Mouse (Mus musculus) kidney, embryonic 16.5 days (tissue): Measurements from ENCODE around the gene Pcca. TPM values are rescaled to one million over a fixed set of nuclear protein-coding genes. Genes with fewer than 3 reads are reported as not detected.
"Not testable (repeated sequence)": the region's sequence is repeated elsewhere in the genome, so short reads cannot be mapped to it uniquely, and the experiment has no call there.

Experiments
- ATAC-seq: fragments of 200-750 bp; cut with Nextera tagmentation; 2 replicates; pipeline ENCODE4 v1.8.0; 2017; ENCODE audit warnings: moderate TSS enrichment; ENCODE audit not compliant: low FRiP score, low TSS enrichment
- H3K27ac ChIP-seq: fragments of 300-500 bp; sonication (generic); 2 replicates; pipeline ENCODE4 v1.5.1; 2014; ENCODE audit warnings: low read length
- H3K27me3 ChIP-seq: fragments of 300-500 bp; sonication (generic); 2 replicates; pipeline ENCODE4 v1.6.1; 2014; ENCODE audit warnings: low read length, control low read depth, mixed read lengths; ENCODE audit not compliant: insufficient read depth
- H3K36me3 ChIP-seq: fragments of 300-500 bp; sonication (generic); 2 replicates; pipeline ENCODE4 v1.6.1; 2014; ENCODE audit warnings: low read length, control low read depth, mixed read lengths; ENCODE audit not compliant: insufficient read depth
- H3K4me1 ChIP-seq: fragments of 300-500 bp; sonication (generic); 2 replicates; pipeline ENCODE4 v1.6.1; 2014; ENCODE audit warnings: low read length, control low read depth, mixed read lengths; ENCODE audit not compliant: insufficient read depth
- H3K4me2 ChIP-seq: fragments of 300-500 bp; sonication (generic); replicated peaks from 2 replicates; pipeline ENCODE4 v1.6.1; 2014; ENCODE audit warnings: low read depth, low read length
- H3K4me3 ChIP-seq: fragments of 300-500 bp; sonication (generic); 2 replicates; pipeline ENCODE4 v1.5.1; 2014; ENCODE audit warnings: mild to moderate bottlenecking, low read length
- H3K9ac ChIP-seq: fragments of 300-500 bp; sonication (generic); replicated peaks from 2 replicates; pipeline ENCODE4 v1.6.1; 2014; ENCODE audit warnings: low read length
- H3K9me3 ChIP-seq: fragments of 300-500 bp; sonication (generic); 2 replicates; pipeline ENCODE4 v1.6.1; 2016; ENCODE audit warnings: low read length, control low read depth
- WGBS: fragments of 180-500 bp; shearing (Covaris S2); extraction: QIAGEN DNeasy Blood & Tissue Kit; methylation state at CpG from one replicate; pipeline ENCODE4 v1.1.7; 2014; 5-methylcytosine and 5-hydroxymethylcytosine counted together
- polyA plus RNA-seq: library from polyadenylated mRNA; unstranded; fragments of >200 nt; fragmentation: Nextera tagmentation; extraction: Ambion mirVana; gene quantifications from 2 replicates; pipeline ENCODE4 v1.2.1, GENCODE M21; 2015

Gene Pcca
- polyA plus RNA-seq, 1 experiment from 2014 or later, result 30.7 TPM

DNA sequence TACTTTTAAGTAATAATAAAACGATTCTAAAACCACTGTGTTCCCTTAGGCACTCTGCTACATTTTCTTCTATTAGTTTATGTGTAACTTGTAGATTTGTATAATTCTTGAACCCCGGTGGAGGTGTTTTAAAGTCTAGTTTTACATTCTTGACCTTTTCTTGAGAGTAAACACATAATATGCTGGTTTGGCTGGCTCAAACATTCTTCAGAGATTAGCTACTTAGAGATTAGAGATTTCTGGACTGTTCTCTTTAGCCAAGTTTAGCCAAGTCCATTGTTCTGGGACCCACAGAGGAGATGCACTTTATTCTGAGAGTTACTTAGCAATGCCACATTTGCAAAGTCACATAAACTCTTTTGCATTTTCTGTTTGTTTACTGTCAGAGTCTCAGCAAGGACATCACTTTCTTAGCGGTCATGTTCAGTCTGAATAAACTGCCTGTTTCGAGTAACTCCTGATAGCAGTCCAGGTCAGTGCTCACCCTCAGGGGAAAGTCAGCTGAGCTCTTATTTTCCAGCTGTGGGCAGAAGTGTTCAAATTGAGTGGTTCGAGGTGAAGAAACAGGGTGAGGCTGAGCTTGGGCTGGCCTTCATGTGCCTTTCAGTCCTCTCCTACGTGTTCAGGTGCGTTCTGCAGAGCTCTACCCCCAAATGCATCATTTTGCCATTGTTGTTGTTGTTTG lies 18.8 kb downstream of the Pcca start:
- H3K4me3 ChIP-seq, result no peak overlapping the region
- H3K4me1 ChIP-seq, result no peaks in the 10 kb centered on the region
- 70% methylated on average over 7 of the region's 7 CpGs for WGBS
- H3K36me3 ChIP-seq, result no peaks in the 10 kb centered on the region
- no peaks in the 10 kb centered on the region for H3K27me3 ChIP-seq
- peaks cover 3% of the 10 kb centered on the region; the same call in 1 of the 2 replicates for H3K9me3 ChIP-seq
- no peak for ATAC-seq
- peak overlapping the region; percentile 46; the same call in 1 of the 2 replicates for H3K27ac ChIP-seq
- H3K9ac ChIP-seq, result no peak overlapping the region
- H3K4me2 ChIP-seq, result no peak overlapping the region

DNA sequence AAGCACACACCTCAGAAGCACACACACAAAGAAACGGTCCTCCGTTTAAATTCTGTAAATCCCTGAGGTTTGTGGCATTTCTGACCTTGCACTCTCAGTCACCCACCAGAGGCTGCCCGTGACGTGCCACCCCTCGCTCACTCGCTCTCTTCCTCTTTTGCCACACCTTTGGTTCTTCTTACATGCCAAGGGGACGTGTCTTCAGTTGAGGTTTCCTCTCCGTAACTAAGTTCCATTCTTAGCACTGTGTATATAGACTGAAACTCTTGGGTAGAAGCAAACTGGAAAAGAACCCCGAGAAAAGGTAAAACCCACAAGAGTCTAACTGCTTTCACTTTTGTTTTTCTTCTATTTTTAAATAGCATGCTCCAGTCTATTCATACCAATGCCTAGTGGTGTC lies 23.2 kb downstream of the Pcca start:
- H3K27me3 ChIP-seq, result no peaks in the 10 kb centered on the region
- H3K36me3 ChIP-seq, result no peaks in the 10 kb centered on the region
- H3K4me3 ChIP-seq, result no peak overlapping the region
- H3K4me2 ChIP-seq, result no peak overlapping the region
- H3K9ac ChIP-seq, result no peak overlapping the region
- ATAC-seq, result no peak
- no peak overlapping the region for H3K27ac ChIP-seq
- no peaks in the 10 kb centered on the region for H3K9me3 ChIP-seq
- WGBS, result 87% methylated on average over 9 of the region's 9 CpGs
- H3K4me1 ChIP-seq, result no peaks in the 10 kb centered on the region

DNA sequence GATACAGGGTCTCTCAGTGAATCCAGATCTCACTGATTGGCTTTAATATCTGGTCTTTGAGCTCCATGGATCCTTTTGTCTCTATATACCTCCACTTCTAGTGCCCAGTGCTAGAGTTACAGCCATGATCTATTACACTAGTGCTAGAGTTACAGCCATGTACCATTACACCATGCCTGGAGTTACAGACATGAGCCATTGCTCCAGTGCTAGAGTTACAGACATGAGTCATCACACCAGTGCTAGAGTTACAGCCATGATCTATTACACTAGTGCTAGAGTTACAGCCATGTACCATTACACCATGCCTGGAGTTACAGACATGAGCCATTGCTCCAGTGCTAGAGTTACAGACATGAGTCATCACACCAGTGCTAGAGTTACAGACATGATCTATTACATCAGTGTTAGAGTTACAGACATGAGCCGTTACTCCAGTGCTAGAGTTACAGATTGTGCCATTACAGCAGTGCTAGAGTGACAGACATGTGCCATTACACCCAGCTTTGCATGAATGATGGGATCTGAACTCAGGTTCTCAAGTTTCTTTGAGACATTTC lies 26.8 kb downstream of the Pcca start:
- H3K27me3 ChIP-seq, H3K4me1 ChIP-seq, H3K4me3 ChIP-seq, H3K27ac ChIP-seq, H3K36me3 ChIP-seq, H3K9me3 ChIP-seq, H3K4me2 ChIP-seq, H3K9ac ChIP-seq: not testable (repeated sequence)
- WGBS, result 41% methylated on average over 1 of the region's 1 CpGs
- ATAC-seq, result peak; percentile 78

DNA sequence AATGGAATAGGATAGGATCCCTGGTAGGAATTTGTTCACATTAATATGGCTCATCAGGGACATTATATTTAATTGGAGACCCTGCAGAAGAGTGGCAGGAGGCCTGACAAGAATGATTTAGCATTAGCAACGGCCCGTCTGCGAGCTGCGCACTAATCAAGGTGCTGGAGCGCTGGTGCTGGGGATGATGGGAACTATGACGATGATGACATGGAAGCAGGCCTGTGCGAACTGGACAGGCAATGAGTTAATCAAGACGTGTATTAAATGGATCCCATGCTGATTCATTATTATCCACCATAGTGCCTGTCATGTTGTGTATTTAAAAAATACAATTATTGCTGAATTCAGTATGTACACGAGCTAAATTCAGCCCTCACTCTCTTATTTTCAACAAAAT lies 36.7 kb downstream of the Pcca start:
- H3K27me3 ChIP-seq, result no peaks in the 10 kb centered on the region
- H3K4me1 ChIP-seq, result no peaks in the 10 kb centered on the region
- no peaks in the 10 kb centered on the region for H3K9me3 ChIP-seq
- no peak overlapping the region for H3K27ac ChIP-seq
- ATAC-seq, result no peak
- no peak overlapping the region for H3K4me3 ChIP-seq
- H3K36me3 ChIP-seq, result no peaks in the 10 kb centered on the region
- WGBS, result 90% methylated on average over 9 of the region's 9 CpGs
- H3K4me2 ChIP-seq, result no peak overlapping the region
- no peak overlapping the region for H3K9ac ChIP-seq

DNA sequence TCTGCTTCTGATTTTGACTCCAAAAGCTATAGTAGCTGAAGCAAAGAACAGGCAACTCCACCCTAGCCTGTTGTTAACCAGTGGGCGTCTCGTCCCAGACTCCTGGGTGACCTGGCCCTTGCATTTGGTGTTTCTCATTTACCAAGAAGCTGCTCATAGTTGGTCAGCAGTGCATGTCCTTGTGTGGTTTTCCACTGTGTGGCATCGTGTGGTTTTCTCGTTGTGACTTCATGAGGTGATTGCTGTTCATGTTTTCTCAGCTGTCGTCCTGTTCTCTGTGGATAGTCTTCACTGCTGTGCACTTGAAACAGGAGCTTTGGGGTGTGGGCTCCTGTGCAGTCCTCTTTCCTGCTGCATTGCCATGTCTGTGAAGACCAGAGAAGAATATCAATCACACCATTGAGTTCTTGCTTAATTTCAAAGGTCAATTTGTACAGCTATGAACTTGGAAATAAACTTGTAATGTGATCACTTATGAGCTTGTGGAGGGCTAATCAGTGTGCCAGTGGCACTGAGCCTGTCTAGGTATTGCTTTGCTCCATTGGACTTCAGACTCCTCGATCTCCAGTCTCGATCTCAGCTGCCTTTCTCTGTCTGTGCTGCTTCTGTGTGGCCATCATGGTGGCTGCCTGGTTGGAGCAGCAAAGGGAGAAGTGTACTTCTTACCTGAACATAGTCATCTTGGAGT lies 40.1 kb downstream of the Pcca start:
- H3K9me3 ChIP-seq, result peaks cover 7% of the 10 kb centered on the region; the same call in 1 of the 2 replicates
- H3K36me3 ChIP-seq, result 0 out of 2 replicates have a peak, but pooled peaks cover 4% of the 10 kb centered on the region
- no peak overlapping the region for H3K9ac ChIP-seq
- H3K27me3 ChIP-seq, result no peaks in the 10 kb centered on the region
- 40% methylated on average over 7 of the region's 7 CpGs for WGBS
- ATAC-seq, result peak; percentile 76
- H3K4me2 ChIP-seq, result no peak overlapping the region
- H3K27ac ChIP-seq, result no peak overlapping the region
- H3K4me3 ChIP-seq, result no peak overlapping the region
- no peaks in the 10 kb centered on the region for H3K4me1 ChIP-seq

DNA sequence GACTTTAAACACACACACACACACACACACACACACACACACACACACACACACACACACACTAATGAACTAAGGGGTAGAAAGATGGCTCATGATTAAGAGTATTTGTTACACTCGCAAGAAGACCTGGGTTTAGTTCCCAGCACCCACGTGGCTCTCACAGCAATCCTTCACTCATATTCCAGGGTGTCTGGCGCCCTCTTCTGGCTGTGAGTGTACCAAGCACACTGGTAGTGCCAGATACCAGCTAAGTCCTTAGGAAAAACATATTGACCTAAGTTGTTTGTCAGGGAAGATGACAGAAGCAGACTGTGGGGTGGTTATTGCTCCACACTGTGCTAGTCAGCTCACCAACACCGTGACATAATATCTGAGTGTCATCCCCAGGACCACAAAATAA lies 43.7 kb downstream of the Pcca start:
- no peak for ATAC-seq
- Histone ChIP-seq H3K27me3 (no peaks in the 10 kb centered on the region), H3K36me3 (0 out of 2 replicates have a peak, but pooled peaks cover 4% of the 10 kb centered on the region), H3K4me3 (no peak overlapping the region), H3K9ac (no peak overlapping the region), H3K4me1 (no peaks in the 10 kb centered on the region), H3K9me3 (peaks cover 7% of the 10 kb centered on the region; the same call in 1 of the 2 replicates), H3K4me2 (no peak overlapping the region), H3K27ac (no peak overlapping the region)
- 84% methylated on average over 4 of the region's 4 CpGs for WGBS

DNA sequence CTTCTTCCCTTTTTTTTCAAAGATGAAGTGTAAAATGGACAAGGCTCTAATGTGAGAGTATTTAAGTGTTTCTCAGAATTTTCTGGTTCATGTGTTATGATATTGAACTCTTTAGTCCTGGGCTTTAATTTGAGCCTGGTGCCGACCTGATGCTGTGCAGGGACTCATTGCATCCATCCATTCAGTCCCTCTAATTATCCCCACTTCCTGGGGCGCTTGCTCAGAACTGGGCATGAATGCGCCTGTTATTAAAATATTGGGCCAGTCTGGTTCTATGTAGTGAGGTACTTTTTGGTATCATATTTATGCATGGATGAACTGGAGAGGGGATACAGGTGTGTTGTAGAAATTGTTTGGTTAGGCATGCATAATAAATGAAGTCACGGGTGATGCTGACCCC lies 47.9 kb downstream of the Pcca start:
- H3K4me2 ChIP-seq, result no peak overlapping the region
- no peaks in the 10 kb centered on the region for H3K27me3 ChIP-seq
- no peaks in the 10 kb centered on the region for H3K4me1 ChIP-seq
- no peak overlapping the region for H3K27ac ChIP-seq
- H3K4me3 ChIP-seq, result no peak overlapping the region
- 76% methylated on average over 4 of the region's 4 CpGs for WGBS
- no peak overlapping the region for H3K9ac ChIP-seq
- 0 out of 2 replicates have a peak, but pooled peaks cover 4% of the 10 kb centered on the region for H3K36me3 ChIP-seq
- peaks cover 7% of the 10 kb centered on the region; the same call in 1 of the 2 replicates for H3K9me3 ChIP-seq
- no peak for ATAC-seq

DNA sequence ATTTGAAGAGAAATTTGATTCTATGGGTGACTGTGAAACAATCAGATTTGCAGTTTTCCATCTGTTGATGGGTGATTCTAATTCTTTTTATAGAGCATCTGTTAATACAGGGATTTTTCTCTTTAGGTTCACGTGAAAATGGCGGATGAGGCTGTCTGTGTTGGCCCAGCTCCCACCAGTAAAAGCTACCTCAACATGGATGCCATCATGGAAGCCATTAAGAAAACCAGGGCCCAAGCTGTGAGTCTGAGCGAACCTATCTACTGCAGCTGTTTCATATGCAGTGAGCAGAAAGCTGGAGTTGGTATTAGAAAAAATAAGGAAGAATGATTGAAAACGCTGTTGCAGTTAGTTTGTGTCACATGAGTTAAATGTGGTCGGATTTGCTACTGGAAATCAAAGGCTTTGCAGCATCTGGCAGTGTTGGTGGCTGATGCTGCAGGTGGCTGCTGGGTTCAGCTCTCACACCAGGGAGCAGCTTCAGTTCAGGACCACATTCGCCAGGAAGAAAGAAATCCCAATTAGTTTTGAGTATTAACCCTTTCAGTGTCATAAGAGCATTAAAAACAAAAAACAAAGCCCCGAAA lies 48.5 kb downstream of the Pcca start:
- Histone ChIP-seq H3K27me3 (no peaks in the 10 kb centered on the region), H3K4me3 (no peak overlapping the region), H3K27ac (no peak overlapping the region), H3K9me3 (peaks cover 4% of the 10 kb centered on the region; the same call in 1 of the 2 replicates), H3K4me2 (no peak overlapping the region), H3K9ac (no peak overlapping the region), H3K36me3 (0 out of 2 replicates have a peak, but pooled peaks cover 4% of the 10 kb centered on the region), H3K4me1 (no peaks in the 10 kb centered on the region)
- ATAC-seq, result no peak
- WGBS, result 76% methylated on average over 7 of the region's 7 CpGs

DNA sequence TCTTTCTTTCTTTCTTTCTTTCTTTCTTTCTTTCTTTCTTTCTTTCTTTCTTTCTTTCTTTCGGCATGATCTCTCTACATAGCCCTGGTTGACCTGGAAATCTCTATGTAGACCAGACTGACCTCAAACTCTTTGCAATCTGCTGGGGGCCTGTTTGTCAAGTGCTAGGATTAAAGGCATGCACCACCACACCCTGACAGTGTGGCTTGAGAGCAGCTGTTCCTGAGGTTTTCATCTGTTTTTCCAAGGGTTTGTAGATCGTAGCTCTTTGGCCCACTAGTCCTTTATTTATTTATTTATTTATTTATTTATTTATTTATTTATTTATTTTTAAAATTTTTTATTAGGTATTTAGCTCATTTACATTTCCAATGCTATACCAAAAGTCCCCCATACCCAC lies 50.0 kb downstream of the Pcca start:
- ATAC-seq, H3K27me3 ChIP-seq, H3K36me3 ChIP-seq, H3K9ac ChIP-seq, H3K9me3 ChIP-seq, H3K4me3 ChIP-seq, H3K4me2 ChIP-seq, H3K4me1 ChIP-seq, H3K27ac ChIP-seq: not testable (repeated sequence)
- 95% methylated on average over 2 of the region's 2 CpGs for WGBS
